Mouse (Mus musculus) liver, adult 2 months (tissue): Measurements from ENCODE around the gene Rbbp6.

ENCODE experiments used
- CTCF ChIP-seq: fragments of 200-500 bp; IDR thresholded peaks from 2 replicates; pipeline ENCODE4 v1.5.1; 2011; ENCODE audit warnings: low read depth, low read length, control low read depth
- POLR2A ChIP-seq: fragments of 200-500 bp; IDR thresholded peaks from 2 replicates; pipeline ENCODE4 v1.6.1; 2011; ENCODE audit warnings: low read length, control low read depth; ENCODE audit not compliant: insufficient read depth; ENCODE audit errors: extremely low read depth

DNA sequence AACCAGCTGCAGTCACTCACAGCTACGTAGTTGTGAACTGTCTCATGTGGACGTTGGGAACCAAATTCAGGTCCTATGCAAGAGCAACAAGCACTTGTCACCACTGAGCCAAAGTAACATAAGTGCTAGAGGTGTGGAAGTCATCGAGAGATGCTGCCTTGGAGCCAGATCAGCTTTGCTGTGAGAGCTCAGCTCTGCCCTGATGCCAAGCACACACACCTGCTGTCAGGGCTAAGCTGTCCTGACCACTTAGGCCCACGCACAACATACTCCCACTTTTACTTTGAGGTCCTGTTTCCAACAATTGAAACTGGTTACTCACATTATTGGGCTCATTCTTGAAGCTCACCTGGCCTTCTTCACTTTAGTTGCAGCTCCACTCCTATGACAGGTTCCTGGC is 37.7 kb downstream of the Rbbp6 start:
- TF ChIP-seq CTCF: no peak
- no peak for TF ChIP-seq POLR2A
